Mouse (Mus musculus) Patski (cell line): ENCODE measurements around the gene Btbd3. TPM values are rescaled to one million over a fixed set of nuclear protein-coding genes. Genes with fewer than 3 reads are reported as not detected.

ENCODE experiments used
- ATAC-seq: fragments of 100-300 bp; one replicate; pipeline ENCODE4 v1.8.0; 2021
- CTCF ChIA-PET: fragments of 350-600 bp; sonication (Branson Sonifier 250); formaldehyde crosslinking; loops from one replicate; lab custom pipeline; 2022; ENCODE audit warnings: inconsistent platforms; lab: Charles Lee
- POLR2A ChIA-PET: fragments of 350-600 bp; sonication (Branson Sonifier 250); formaldehyde crosslinking; loops from one replicate; lab custom pipeline; 2022; ENCODE audit warnings: antibody characterized with exemption, inconsistent platforms; lab: Charles Lee
- DNase-seq: peaks from one replicate; pipeline ENCODE4 v3.0.0-alpha.2; 2011; ENCODE audit warnings: low read depth, low spot score
- H3K27me3 ChIP-seq: fragments of 371-371 bp; one replicate; pipeline ENCODE4 v1.5.1; 2021
- CTCF ChIP-seq: fragments of 100-300 bp; IDR thresholded peaks from one replicate; pipeline ENCODE4 v1.5.1; 2021
- in situ Hi-C: fragments of 300-500 bp; cut with MboI; formaldehyde crosslinking; loops from 3 replicates; pipeline ENCODE4 v1.11.1; 2018; ENCODE audit warnings: low pct_unique_long_range_greater_than_20kb, mixed read lengths
- polyA plus RNA-seq: library from polyadenylated mRNA; unstranded; gene quantifications from one replicate; pipeline ENCODE4 v1.2.3, GENCODE M21; 2021

Btbd3 gene
- polyA plus RNA-seq, 1 experiment from 2014 or later = 12.2 TPM

DNA sequence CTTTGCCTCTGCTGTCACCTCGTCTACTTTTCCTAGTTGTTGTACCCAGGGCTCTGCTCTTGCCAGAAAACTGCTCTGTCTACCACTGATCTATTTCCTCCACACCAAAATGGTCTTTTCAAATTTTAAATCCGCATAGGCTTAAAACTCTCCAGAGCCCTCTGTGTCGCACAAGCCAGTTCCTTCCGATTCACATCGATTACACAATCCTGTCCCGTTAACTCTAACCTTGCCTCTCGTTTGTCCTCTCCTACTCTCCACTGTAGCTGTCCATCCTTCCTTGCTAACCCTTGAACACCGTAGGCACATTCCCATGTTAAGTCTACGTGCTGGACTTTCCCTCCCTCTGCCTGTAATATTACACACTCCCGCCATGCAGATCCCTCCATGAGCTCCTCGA is 6.5 kb downstream of the Btbd3 start:
- DNase-seq (no peak), ATAC-seq (no peak)
- ChIA-PET CTCF (no interaction called here), POLR2A (no interaction called here)
- in situ Hi-C loops = no loop called here
- H3K27me3 ChIP-seq = no peaks in the 10 kb centered on the region
- no peak for TF ChIP-seq CTCF

DNA sequence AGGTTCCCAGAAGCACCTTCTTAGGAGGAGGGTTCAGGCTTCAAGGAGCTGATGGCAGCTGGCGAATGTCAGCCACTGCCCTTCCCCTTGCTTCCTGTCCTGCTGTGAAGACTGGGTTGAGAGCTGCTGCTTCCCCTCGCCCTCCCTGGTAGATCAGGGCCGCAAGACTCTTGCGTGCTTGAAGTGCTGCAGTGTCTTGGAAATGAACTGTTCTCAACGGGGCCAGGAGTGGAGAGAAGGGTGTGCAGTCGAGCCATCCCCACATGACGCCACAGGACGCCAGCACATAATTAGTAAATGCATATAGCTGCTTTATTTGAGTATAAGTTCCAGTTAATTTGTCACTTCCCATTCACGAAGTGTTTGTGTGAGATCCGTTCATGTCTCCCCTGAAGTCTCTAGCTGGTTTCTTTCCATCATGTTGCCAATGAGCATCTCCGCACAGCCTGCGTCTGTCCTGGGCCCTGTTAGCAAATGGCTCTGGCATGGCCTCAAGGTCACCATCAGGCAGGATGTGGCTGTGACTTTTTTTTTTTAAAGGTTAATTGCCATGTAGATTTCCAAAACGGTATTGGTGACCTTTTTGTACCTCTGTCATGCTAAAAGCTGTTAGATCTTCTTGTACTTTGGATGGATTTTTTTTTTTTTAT is 9.1 kb downstream of the Btbd3 start:
- H3K27me3 ChIP-seq = no peaks in the 10 kb centered on the region
- DNase-seq (no peak), ATAC-seq (no peak)
- ChIA-PET CTCF (interaction anchor here (0.6 to 2.0 kb wide), 3 partner anchors 14 to 33 kb away, joined by 3 to 4 read pairs (median 4); no protein-coding TSS in a partner anchor), POLR2A (no interaction called here)
- TF ChIP-seq CTCF = no peak
- in situ Hi-C loops = no loop called here

DNA sequence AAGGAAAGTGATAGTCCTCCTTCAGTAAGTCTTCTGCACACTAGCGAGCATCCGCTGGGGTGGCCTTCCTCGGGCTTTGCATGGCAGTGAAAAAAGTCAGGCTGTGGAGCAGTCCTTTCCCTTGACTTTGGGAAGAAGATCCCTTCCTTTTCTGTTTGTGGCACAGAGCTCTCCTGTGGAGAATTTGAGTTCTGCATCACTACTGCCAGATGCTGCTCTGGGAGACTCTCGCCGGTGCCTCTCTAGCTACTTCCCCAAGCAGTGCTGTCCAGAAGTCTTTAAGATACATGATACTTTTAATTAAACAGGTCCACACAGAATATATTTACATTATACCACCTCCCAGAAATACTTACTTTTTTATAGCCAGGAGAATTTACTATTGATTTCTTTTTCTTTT is 10.3 kb downstream of the Btbd3 start:
- TF ChIP-seq CTCF = no peak
- in situ Hi-C loops = no loop called here
- POLR2A ChIA-PET = no interaction called here
- no peaks in the 10 kb centered on the region for H3K27me3 ChIP-seq
- CTCF ChIA-PET = interaction anchor here (1.1 to 2.0 kb wide), 3 partner anchors 13 to 34 kb away, joined by 3 to 4 read pairs (median 4); no protein-coding TSS in a partner anchor
- DNase-seq (no peak), ATAC-seq (no peak)

DNA sequence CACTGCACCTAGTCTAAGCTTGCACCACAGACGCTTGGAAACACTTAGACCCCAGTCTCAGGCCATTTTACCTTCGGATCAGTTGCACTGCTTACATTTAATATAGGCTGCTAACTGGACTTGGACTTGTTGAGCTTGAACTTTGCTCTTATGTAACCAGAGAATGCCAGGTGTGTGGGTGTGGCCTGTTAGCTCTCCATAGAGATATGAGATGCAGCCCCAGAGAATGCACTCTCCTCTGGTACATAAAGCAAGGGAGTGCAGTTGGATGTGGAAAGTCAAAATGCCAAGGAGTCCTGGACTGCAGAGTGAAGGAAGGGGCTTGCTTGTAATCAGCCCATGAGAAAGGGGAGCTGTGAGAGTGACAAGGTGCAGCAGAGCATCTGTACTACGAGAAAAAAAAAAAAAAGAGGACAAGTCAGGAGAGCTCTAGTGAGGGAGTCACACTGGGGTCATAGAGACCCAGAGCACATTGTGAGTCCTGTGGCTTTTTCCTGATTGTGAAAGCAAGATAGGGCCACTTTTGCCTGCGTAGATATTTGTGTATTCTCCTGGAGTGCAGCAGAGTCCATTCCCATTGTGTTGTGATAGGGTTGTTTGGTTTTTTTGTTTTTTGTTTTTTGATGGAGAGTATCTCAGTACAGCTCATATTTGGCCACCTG is 11.6 kb downstream of the Btbd3 start:
- DNase-seq (no peak), ATAC-seq (no peak)
- CTCF ChIA-PET = interaction anchor here (1.3 kb wide), 1 partner anchor 9 kb away, joined by 3 read pairs; no protein-coding TSS in a partner anchor
- H3K27me3 ChIP-seq = no peaks in the 10 kb centered on the region
- TF ChIP-seq CTCF = no peak
- in situ Hi-C loops = no loop called here
- POLR2A ChIA-PET = no interaction called here

DNA sequence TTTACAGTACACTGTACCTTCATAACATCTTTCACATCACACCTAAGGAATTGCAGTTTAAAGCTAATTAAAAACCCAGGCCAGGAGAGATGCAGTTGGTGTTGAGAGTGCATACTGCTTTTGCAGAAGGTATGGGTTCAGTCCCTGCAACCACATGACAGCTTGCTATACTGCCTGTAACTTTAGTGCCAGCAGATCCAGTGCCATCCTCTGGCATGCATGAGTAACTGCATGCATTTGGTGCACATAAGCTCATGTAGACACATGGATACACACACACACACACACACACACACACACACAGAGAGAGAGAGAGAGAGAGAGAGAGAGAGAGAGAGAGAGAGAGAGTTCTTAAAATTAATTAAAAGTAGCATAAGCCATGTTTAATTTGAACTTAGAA is 13.0 kb downstream of the Btbd3 start:
- in situ Hi-C loops = no loop called here
- POLR2A ChIA-PET = no interaction called here
- no peak for DNase-seq
- no peak for ATAC-seq
- H3K27me3 ChIP-seq = no peaks in the 10 kb centered on the region
- CTCF ChIA-PET = interaction anchor here (1.1 kb wide), 1 partner anchor 8 kb away, joined by 3 read pairs; no protein-coding TSS in a partner anchor
- no peak for TF ChIP-seq CTCF

DNA sequence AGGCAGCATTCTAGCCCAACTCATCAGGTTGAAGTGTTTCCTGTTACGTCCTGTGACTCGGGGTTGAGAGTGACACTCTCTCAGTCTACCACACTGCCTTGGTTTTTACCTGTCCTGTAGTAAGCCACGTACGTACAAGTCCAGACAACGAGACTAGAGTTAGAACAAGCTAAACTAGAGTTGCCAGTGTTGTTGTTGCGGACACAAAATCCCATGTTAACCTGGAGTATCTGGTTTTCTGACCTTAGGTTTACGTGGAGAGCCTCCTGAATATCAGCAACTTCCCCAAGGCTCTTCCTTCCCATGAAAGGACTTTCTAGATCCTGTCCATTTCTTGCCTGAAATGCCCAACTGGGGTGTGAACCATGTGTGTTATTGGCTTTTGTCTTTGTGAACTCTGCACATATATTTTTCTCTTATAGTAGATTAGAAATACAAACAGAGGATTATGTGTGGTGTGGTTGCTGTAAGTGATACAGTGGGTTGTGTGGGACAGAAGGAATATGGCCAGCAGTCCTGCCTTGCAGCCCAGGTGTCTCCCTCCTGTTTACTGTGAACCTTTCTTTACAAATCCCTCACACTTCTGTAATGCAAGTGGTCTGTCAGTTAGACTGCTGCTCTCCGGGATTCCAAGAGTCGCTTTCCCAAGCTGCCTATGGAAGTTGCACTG is 17.2 kb downstream of the Btbd3 start:
- ChIA-PET POLR2A (no interaction called here), CTCF (interaction anchor here (1.7 kb wide), 1 partner anchor 9 kb away, joined by 7 read pairs; no protein-coding TSS in a partner anchor)
- no peak for TF ChIP-seq CTCF
- in situ Hi-C loops = no loop called here
- no peak for ATAC-seq
- no peak for DNase-seq
- H3K27me3 ChIP-seq = no peaks in the 10 kb centered on the region

DNA sequence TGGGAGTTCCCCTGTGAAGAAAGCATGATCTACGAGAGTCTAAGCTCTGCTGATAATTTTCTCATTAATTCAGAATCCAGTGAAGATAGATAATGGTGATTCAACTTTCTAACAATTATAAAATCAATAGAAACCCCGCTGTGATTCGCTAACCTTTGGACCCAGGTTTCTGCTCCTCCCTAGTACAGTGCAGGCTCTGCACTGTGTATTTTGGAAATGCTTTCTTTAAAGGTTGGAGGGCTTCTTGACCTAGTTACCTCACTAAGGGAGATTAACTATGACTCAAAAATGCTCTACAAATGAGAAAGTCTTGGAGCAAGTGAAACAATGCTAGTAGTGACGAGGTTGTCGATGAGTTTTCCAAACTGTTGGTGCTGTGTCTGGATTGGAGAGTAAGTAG is 17.7 kb downstream of the Btbd3 start:
- DNase-seq = no peak
- no peak for TF ChIP-seq CTCF
- ATAC-seq = no peak
- ChIA-PET POLR2A (no interaction called here), CTCF (interaction anchor here (1.7 kb wide), 1 partner anchor 8 kb away, joined by 7 read pairs; no protein-coding TSS in a partner anchor)
- in situ Hi-C loops = no loop called here
- no peaks in the 10 kb centered on the region for H3K27me3 ChIP-seq

DNA sequence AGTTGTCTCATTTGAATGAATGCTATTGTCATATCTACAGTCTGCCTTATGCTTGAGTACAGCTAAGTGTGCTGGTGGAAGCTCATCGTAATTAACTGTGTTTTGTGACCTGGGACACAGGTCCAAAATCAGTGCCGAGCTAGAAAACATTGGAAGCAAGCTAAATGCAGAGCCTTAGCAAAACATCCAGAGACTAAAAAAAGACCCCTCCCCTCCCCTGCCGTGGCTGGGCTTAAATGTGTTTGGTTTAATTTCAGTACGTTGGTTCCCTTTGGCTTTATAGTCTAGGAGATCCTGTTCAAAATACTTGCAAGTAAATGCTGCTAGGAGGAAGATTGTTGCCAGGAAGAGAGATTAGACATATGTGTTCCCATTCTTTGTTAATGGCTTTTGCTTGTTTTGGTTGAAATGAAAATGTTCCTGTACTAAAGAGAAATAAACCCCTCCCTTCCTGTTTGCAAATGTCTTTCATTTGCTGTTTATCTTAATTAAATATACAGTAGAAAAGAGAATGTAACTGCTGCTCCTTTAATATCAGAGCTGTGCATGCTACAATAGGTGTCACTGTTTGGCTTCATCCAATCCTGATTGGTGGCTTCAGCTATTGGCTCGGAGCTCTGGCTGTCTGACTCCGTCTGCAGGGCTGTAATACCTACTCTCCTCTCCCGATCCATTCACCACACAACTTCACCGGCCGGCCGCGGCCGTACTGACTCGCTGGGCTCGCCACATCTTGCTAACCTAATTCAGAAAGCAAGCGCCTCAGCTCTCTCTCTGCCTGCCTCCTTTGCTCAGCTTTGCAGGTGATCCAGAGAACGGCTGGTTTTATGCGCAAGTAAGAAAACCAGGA is 21.7 kb downstream of the Btbd3 start:
- ChIA-PET POLR2A (no interaction called here), CTCF (interaction anchor here (0.9 to 1.1 kb wide), 3 partner anchors 9 to 15 kb away, joined by 3 read pairs; no protein-coding TSS in a partner anchor)
- no peak for ATAC-seq
- no peak for TF ChIP-seq CTCF
- no peak for DNase-seq
- in situ Hi-C loops = no loop called here
- H3K27me3 ChIP-seq = no peaks in the 10 kb centered on the region

DNA sequence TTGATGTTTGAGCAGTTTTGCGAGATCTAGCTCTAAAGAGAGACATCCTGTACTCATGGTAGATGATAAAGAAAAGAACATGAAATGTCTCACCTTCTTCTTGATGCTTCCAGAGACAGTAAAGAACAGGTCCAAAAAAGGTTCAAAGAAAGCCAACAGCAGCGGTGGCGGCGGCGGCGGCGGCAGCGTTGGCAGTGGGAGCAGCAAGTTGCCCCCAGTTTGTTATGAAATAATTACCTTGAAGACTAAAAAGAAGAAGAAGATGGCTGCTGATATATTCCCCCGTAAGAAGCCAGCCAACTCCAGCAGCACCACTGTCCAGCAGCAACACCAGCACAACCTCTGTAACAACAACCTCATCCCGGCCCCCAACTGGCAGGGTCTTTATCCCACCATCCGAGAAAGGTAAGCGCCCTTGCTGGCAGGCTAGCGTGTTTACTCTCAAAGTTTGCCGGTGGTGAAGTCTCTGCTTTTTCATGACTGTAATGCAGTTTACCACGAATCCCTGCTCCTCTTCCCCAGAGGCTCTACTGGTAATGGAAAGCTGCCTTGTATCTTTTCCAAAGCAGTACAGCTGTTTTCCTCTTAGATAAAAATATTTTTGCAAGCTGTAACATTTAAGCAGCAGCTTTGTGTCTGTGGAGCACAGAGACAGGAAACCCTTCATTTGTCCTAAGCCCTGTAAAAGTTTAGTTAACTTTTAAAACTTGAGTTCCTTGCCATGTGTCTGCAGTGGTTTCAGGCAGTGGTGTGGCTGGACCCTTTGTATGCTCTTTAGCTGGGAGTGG is 22.7 kb downstream of the Btbd3 start:
- TF ChIP-seq CTCF = no peak
- ChIA-PET CTCF (interaction anchor here (1.0 kb wide), 1 partner anchor 13 kb away, joined by 4 read pairs; no protein-coding TSS in a partner anchor), POLR2A (interaction anchor here (0.6 kb wide), 1 partner anchor 83 kb away, joined by 5 read pairs; no protein-coding TSS in a partner anchor)
- in situ Hi-C loops = no loop called here
- no peak for ATAC-seq
- no peaks in the 10 kb centered on the region for H3K27me3 ChIP-seq
- no peak for DNase-seq
